Mouse (Mus musculus) CH12F3 (cell line): Measurements from ENCODE around the gene Csde1.

ENCODE experiments used
- in situ Hi-C: fragments of 300-500 bp; cut with MboI; formaldehyde crosslinking; loops from 2 replicates; pipeline ENCODE4 v1.14.3; 2020; ENCODE audit warnings: low sequenced_read_pairs

Csde1 gene

GRCm38 (mm10) chr3:103058207-103059157 is 38.3 kb downstream of the Csde1 start, which contains the start of gene Nras:
Gene Nras, plus strand, starts transcription at chr3:103058285.
- in situ Hi-C loops = no loop called here

- in situ Hi-C loops = no loop called here
Observed at GRCm38 (mm10) chr3:103066927-103067326, 46.7 kb downstream of the Csde1 start.

GRCm38 (mm10) chr3:103068971-103069370 is 48.7 kb downstream of the Csde1 start:
- in situ Hi-C loops = no loop called here

GRCm38 (mm10) chr3:103073771-103074170 is 53.5 kb downstream of the Csde1 start, which contains the start of gene Ampd1:
Gene Ampd1, plus strand, starts transcription at chr3:103074014.
- in situ Hi-C loops = no loop called here

GRCm38 (mm10) chr3:103075871-103076270 is 55.6 kb downstream of the Csde1 start:
- in situ Hi-C loops = no loop called here

GRCm38 (mm10) chr3:103076476-103076875 is 56.2 kb downstream of the Csde1 start:
- in situ Hi-C loops = no loop called here

- in situ Hi-C loops = no loop called here
Observed at GRCm38 (mm10) chr3:103079301-103079700, 59.1 kb downstream of the Csde1 start.

- in situ Hi-C loops = no loop called here
Observed at GRCm38 (mm10) chr3:103081051-103081450, 60.8 kb downstream of the Csde1 start.

GRCm38 (mm10) chr3:103081861-103082453 is 61.7 kb downstream of the Csde1 start:
- in situ Hi-C loops = no loop called here

GRCm38 (mm10) chr3:103082761-103083160 is 62.5 kb downstream of the Csde1 start:
- in situ Hi-C loops = no loop called here

GRCm38 (mm10) chr3:103085986-103086385 is 65.8 kb downstream of the Csde1 start:
- in situ Hi-C loops = no loop called here

- in situ Hi-C loops = no loop called here
Observed at GRCm38 (mm10) chr3:103091753-103092152, 71.5 kb downstream of the Csde1 start.

- in situ Hi-C loops = no loop called here
Observed at GRCm38 (mm10) chr3:103098662-103099061, 78.4 kb downstream of the Csde1 start.

GRCm38 (mm10) chr3:103099667-103100066 is 79.4 kb downstream of the Csde1 start:
- in situ Hi-C loops = no loop called here

GRCm38 (mm10) chr3:103100735-103101134 is 80.5 kb downstream of the Csde1 start:
- in situ Hi-C loops = no loop called here

GRCm38 (mm10) chr3:103101194-103101593 is 81.0 kb downstream of the Csde1 start:
- in situ Hi-C loops = no loop called here

- in situ Hi-C loops = no loop called here
Observed at GRCm38 (mm10) chr3:103101909-103102308, 81.7 kb downstream of the Csde1 start.

- in situ Hi-C loops = no loop called here
Observed at GRCm38 (mm10) chr3:103102454-103103390, 82.5 kb downstream of the Csde1 start, which contains the start of gene Dennd2c. Gene Dennd2c, plus strand, starts transcription at chr3:103102604.
